Mouse (Mus musculus) kidney, postnatal 0 days (tissue): ENCODE results near the gene Rad54l2. TPM values are rescaled to one million over a fixed set of nuclear protein-coding genes. Genes with fewer than 3 reads are reported as not detected.

Source experiments
- ATAC-seq: fragments of 200-750 bp; cut with Nextera tagmentation; replicated peaks from 2 replicates; pipeline ENCODE4 v1.8.0; 2017; ENCODE audit warnings: low read depth, moderate number of reproducible peaks, moderate TSS enrichment, moderate library complexity; ENCODE audit not compliant: low FRiP score
- DNase-seq: peaks from one replicate; pipeline ENCODE4 v3.0.0-alpha.2; 2016; ENCODE audit warnings: low spot score
- H3K27ac ChIP-seq: fragments of 300-500 bp; sonication (generic); 2 replicates; pipeline ENCODE4 v1.5.1; 2014; ENCODE audit warnings: mild to moderate bottlenecking
- H3K27me3 ChIP-seq: fragments of 300-500 bp; sonication (generic); 2 replicates; pipeline ENCODE4 v1.6.1; 2014; ENCODE audit warnings: low read length, mixed read lengths; ENCODE audit not compliant: insufficient read depth
- H3K36me3 ChIP-seq: fragments of 300-500 bp; sonication (generic); 2 replicates; pipeline ENCODE4 v1.6.1; 2014; ENCODE audit warnings: low read length, mixed read lengths; ENCODE audit not compliant: insufficient read depth
- H3K4me1 ChIP-seq: fragments of 300-500 bp; sonication (generic); replicated peaks from 2 replicates; pipeline ENCODE4 v1.6.1; 2014; ENCODE audit warnings: antibody characterized with exemption, low read length, mixed read lengths; ENCODE audit not compliant: insufficient read depth
- H3K4me2 ChIP-seq: fragments of 300-500 bp; sonication (generic); 2 replicates; pipeline ENCODE4 v1.6.1; 2014; ENCODE audit warnings: mild to moderate bottlenecking, low read length, moderate library complexity, mixed read lengths
- H3K4me3 ChIP-seq: fragments of 300-500 bp; sonication (generic); replicated peaks from 2 replicates; pipeline ENCODE4 v1.5.1; 2014; ENCODE audit warnings: low read depth, low read length
- H3K9ac ChIP-seq: fragments of 300-500 bp; sonication (generic); 2 replicates; pipeline ENCODE4 v1.6.1; 2014; ENCODE audit warnings: low read depth, low read length
- H3K9me3 ChIP-seq: fragments of 300-500 bp; sonication (generic); replicated peaks from 2 replicates; pipeline ENCODE4 v1.6.1; 2016; ENCODE audit warnings: low read length, inconsistent platforms, mixed read lengths
- CTCF ChIP-seq: IDR thresholded peaks from 2 replicates; pipeline ENCODE4 v1.5.1; 2016; ENCODE audit warnings: antibody characterized with exemption, low read depth, mild to moderate bottlenecking, moderate library complexity
- WGBS: fragments of 180-500 bp; shearing (Covaris S2); extraction: QIAGEN DNeasy Blood & Tissue Kit; methylation state at CpG from one replicate; pipeline ENCODE4 v1.1.7; 2014; 5-methylcytosine and 5-hydroxymethylcytosine counted together
- polyA plus RNA-seq: library from polyadenylated mRNA; unstranded; fragments of >200 nt; fragmentation: Nextera tagmentation; extraction: Ambion mirVana; gene quantifications from 2 replicates; pipeline ENCODE4 v1.2.1, GENCODE M21; 2015

The Rad54l2 gene
- polyA plus RNA-seq, 1 experiment from 2014 or later, result 2.7 TPM

GRCm38 (mm10) chr9:106685249-106686101, 103.5 kb downstream of the Rad54l2 start, which contains the start of gene Tex264:
Gene Tex264, minus strand, starts transcription at chr9:106685927.
- no peak for TF ChIP-seq CTCF
- H3K9ac ChIP-seq, result peak within 1 kb of the TSS; percentile 78
- H3K9me3 ChIP-seq, result no peaks in the 10 kb centered on the region
- H3K4me1 ChIP-seq, result peaks cover 4% of the 10 kb centered on the region
- 2% methylated on average over 72 of the region's 86 CpGs for WGBS
- peak within 1 kb of the TSS; percentile 97 for H3K4me2 ChIP-seq
- ATAC-seq (peak; percentile 87), DNase-seq (peak; percentile 85)
- peaks cover 15% of the 10 kb centered on the region for H3K36me3 ChIP-seq
- no peaks in the 10 kb centered on the region for H3K27me3 ChIP-seq
- peak within 1 kb of the TSS; percentile 87 for H3K27ac ChIP-seq
- H3K4me3 ChIP-seq, result peak within 1 kb of the TSS; percentile 82

- Histone ChIP-seq H3K4me3 (peak overlapping the region; percentile 82), H3K9ac (peak overlapping the region; percentile 78), H3K27me3 (no peaks in the 10 kb centered on the region), H3K27ac (peak overlapping the region; percentile 87), H3K9me3 (no peaks in the 10 kb centered on the region), H3K4me1 (peaks cover 4% of the 10 kb centered on the region), H3K36me3 (peaks cover 21% of the 10 kb centered on the region), H3K4me2 (peak overlapping the region; percentile 97)
- 4% methylated on average over 11 of the region's 14 CpGs for WGBS
- TF ChIP-seq CTCF, result no peak
- DNase-seq, result peak; percentile 10
- peak; percentile 1; the same call in 1 of the 2 replicates for ATAC-seq
Measured at GRCm38 (mm10) chr9:106684918-106685248, 104.1 kb downstream of the Rad54l2 start.

DNA sequence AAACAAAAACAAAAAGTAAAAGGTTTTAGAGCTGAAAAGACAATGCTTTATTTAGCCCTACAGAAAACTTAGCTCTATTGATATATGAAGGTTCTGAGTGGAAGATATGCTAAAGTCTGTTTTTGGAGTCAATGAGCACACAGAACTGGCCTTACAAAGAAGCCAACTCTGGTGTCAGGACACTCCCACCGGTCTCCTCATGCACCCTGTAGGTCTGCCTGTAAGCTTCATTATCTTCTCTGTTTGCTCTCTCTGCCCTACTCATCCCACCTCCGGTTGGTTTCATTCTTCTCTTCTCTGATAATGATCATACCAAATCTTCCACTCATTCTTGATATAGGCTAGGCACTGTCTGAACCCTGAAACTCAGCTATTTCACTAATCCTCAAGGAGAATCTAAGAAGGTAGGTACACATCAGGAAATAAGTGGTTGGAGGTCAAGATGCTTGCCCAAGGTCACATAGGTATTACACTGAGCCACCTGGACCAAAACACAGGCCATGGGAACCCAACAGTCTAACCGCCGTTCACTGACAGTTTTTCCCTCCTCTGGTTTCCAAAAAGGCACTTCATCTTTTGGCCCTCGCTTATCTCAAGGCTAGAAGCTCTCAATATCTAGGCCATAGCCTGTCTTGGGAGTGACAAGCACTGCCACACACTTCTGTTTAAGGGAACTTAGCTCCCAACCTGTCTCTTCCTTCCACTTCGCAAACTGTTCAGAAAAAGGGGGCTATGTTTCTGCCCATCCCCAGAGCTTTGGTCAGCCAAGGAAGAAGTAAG, 104.7 kb downstream of the Rad54l2 start:
- H3K27ac ChIP-seq, result no peak overlapping the region
- H3K9ac ChIP-seq, result peak overlapping the region; percentile 78; the same call in 1 of the 2 replicates
- DNase-seq (no peak), ATAC-seq (no peak)
- H3K4me2 ChIP-seq, result peak overlapping the region; percentile 97
- peaks cover 26% of the 10 kb centered on the region for H3K36me3 ChIP-seq
- H3K9me3 ChIP-seq, result no peaks in the 10 kb centered on the region
- H3K27me3 ChIP-seq, result no peaks in the 10 kb centered on the region
- peaks cover 4% of the 10 kb centered on the region for H3K4me1 ChIP-seq
- peak overlapping the region; percentile 82 for H3K4me3 ChIP-seq
- 81% methylated on average over 6 of the region's 6 CpGs for WGBS
- no peak for TF ChIP-seq CTCF

DNA sequence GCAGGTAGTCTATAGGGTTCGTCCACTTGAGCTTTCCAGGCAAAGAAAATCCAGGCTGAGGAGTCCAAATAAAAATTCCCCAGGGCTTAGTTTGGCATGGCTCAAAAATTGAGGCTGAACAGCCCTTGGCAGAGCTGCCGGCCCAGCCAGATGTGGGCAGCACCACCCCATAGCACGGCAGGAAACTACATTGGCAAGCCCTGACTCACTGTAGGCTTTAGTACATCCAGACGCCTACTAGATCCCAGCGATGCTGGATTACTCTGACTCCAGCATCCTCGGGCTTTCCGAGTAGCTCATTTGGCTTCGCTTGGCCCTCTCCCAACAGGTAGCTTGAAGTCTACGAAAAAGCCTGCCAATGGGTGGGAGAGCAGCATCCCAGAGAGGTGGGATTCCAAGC, 108.0 kb downstream of the Rad54l2 start:
- no peak overlapping the region for H3K4me3 ChIP-seq
- WGBS, result 92% methylated on average over 9 of the region's 9 CpGs
- H3K27ac ChIP-seq, result no peak overlapping the region
- no peak overlapping the region for H3K9ac ChIP-seq
- H3K4me2 ChIP-seq, result no peak overlapping the region
- H3K9me3 ChIP-seq, result no peaks in the 10 kb centered on the region
- DNase-seq (no peak), ATAC-seq (no peak)
- peaks cover 4% of the 10 kb centered on the region for H3K4me1 ChIP-seq
- no peak for TF ChIP-seq CTCF
- no peaks in the 10 kb centered on the region for H3K27me3 ChIP-seq
- peaks cover 38% of the 10 kb centered on the region for H3K36me3 ChIP-seq

GRCm38 (mm10) chr9:106678242-106678641, 110.8 kb downstream of the Rad54l2 start:
- Histone ChIP-seq H3K27me3 (no peaks in the 10 kb centered on the region), H3K9ac (no peak overlapping the region), H3K4me3 (no peak overlapping the region), H3K36me3 (peaks cover 45% of the 10 kb centered on the region), H3K27ac (no peak overlapping the region), H3K4me1 (no peaks in the 10 kb centered on the region), H3K4me2 (no peak overlapping the region), H3K9me3 (no peaks in the 10 kb centered on the region)
- TF ChIP-seq CTCF, result no peak
- no peak for ATAC-seq
- DNase-seq, result no peak
- WGBS, result 82% methylated on average over 4 of the region's 4 CpGs

- Histone ChIP-seq H3K4me2 (no peak overlapping the region), H3K4me3 (no peak overlapping the region), H3K27ac (no peak overlapping the region), H3K4me1 (no peaks in the 10 kb centered on the region), H3K9ac (no peak overlapping the region), H3K9me3 (no peaks in the 10 kb centered on the region), H3K36me3 (peaks cover 50% of the 10 kb centered on the region), H3K27me3 (no peaks in the 10 kb centered on the region)
- ATAC-seq (no peak), DNase-seq (no peak)
- no peak for TF ChIP-seq CTCF
- WGBS, result 83% methylated on average over 5 of the region's 5 CpGs
Measured at GRCm38 (mm10) chr9:106677702-106678101, 111.3 kb downstream of the Rad54l2 start.
